Mouse (Mus musculus) olfactory bulb, adult 2 months (tissue): Measurements from ENCODE around the gene Pmel.

Experiments used
- CTCF ChIP-seq: fragments of 200-500 bp; IDR thresholded peaks from 2 replicates; pipeline ENCODE4 v1.5.1; 2012; ENCODE audit warnings: low read depth, mild to moderate bottlenecking, low read length, moderate library complexity; ENCODE audit not compliant: insufficient read depth
- POLR2A ChIP-seq: fragments of 200-500 bp; IDR thresholded peaks from 2 replicates; pipeline ENCODE4 v1.6.1; 2012; ENCODE audit warnings: mild to moderate bottlenecking, low read depth, low read length, moderate library complexity; ENCODE audit not compliant: insufficient read depth

DNA sequence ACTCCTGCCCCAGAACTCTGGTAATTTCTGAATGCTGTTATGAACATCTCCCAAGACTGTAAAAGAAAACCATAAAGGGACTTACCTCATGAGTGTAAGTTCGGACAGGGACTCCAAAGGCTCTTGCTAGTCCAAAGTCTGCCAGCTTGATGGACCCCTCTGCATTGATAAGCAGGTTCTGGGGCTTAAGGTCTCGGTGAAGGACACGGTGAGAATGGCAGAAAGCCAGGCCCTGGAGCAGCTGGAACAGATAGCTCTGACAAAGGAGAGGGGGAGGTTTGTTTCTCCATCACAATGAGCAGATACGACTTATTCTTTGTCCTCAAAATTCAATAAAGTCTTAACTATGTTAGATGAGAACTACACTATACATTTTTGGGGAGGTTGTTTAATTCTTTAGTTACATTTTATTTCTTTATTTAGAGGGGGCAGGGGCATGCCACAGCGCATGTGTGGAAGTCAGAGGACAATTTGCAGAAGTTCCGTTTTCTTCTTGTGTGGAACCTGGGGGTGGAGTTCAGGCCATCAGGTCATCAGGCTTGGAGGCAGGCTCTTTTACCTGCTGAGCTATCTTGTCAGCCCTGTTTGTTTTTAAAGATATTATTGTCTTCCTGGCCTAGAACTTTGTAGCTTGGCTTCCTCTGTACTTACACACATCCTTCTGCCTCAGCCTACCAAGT is 1.5 kb upstream of the Pmel start:
- TF ChIP-seq CTCF (no peak), POLR2A (no peak)
